Mouse (Mus musculus): ENCODE results near the gene Enpp3.

GRCm38 (mm10) chr10:24727478-24727877 is 115.1 kb downstream of the Enpp3 start:
- TF ChIP-seq CTCF (IDR thresholded peaks at IDR 0.05; ENCODE audit: low read depth): no peak
- no peak for TF ChIP-seq EP300 (optimal IDR thresholded peaks at IDR 0.05)
